Mouse (Mus musculus): ENCODE measurements at regions not wholly inside any gene's neighbourhood (a gene's known extent, or its start where the extent isn't known, plus 50 kb on each side); places are given as distances from the start of the nearest gene placed in this dataset.

GRCm38 (mm10) chr11:90863981-90864760 lies 176.0 kb upstream of the Tom1l1 start:
- no peak overlapping the region for H3K4me2 ChIP-seq
- no peaks in the 10 kb centered on the region for H3K27me3 ChIP-seq (ENCODE audit: insufficient read depth, low read length)
- no peak overlapping the region for H3K27ac ChIP-seq (ENCODE audit: low read depth)
- ATAC-seq (ENCODE audit: insufficient read depth) (no peak), DNase-seq (no peak)
- TF ChIP-seq CTCF (IDR thresholded peaks at IDR 0.05; ENCODE audit: low read depth), result no peak
- H3K36me3 ChIP-seq (ENCODE audit: insufficient read depth), result no peaks in the 10 kb centered on the region
- no peaks in the 10 kb centered on the region for H3K4me1 ChIP-seq (ENCODE audit: insufficient read depth)
- H3K4me3 ChIP-seq (ENCODE audit: low read depth, low read length), result no peak overlapping the region
- WGBS, result 75% methylated on average over 4 of the region's 4 CpGs
- no peaks in the 10 kb centered on the region for H3K9me3 ChIP-seq (ENCODE audit: low read depth, low read length)
- H3K9ac ChIP-seq, result no peak overlapping the region

- H3K9ac ChIP-seq, result no peak overlapping the region
- H3K4me1 ChIP-seq (ENCODE audit: insufficient read depth), result no peaks in the 10 kb centered on the region
- WGBS, result 88% methylated on average over 1 of the region's 1 CpGs
- H3K27ac ChIP-seq (ENCODE audit: low read depth), result no peak overlapping the region
- ATAC-seq (ENCODE audit: insufficient read depth) (no peak), DNase-seq (no peak)
- H3K36me3 ChIP-seq (ENCODE audit: insufficient read depth), result no peaks in the 10 kb centered on the region
- H3K4me3 ChIP-seq (ENCODE audit: low read depth, low read length), result no peak overlapping the region
- H3K9me3 ChIP-seq (ENCODE audit: low read depth, low read length), result no peaks in the 10 kb centered on the region
- TF ChIP-seq CTCF (IDR thresholded peaks at IDR 0.05; ENCODE audit: low read depth), result no peak
- H3K4me2 ChIP-seq, result no peak overlapping the region
- no peaks in the 10 kb centered on the region for H3K27me3 ChIP-seq (ENCODE audit: insufficient read depth, low read length)
Measured at GRCm38 (mm10) chr11:90855731-90856130, 167.6 kb upstream of the Tom1l1 start.

- no peak overlapping the region for H3K4me2 ChIP-seq
- H3K9ac ChIP-seq, result no peak overlapping the region
- TF ChIP-seq CTCF (IDR thresholded peaks at IDR 0.05; ENCODE audit: low read depth), result no peak
- H3K27me3 ChIP-seq (ENCODE audit: insufficient read depth, low read length), result no peaks in the 10 kb centered on the region
- H3K4me3 ChIP-seq (ENCODE audit: low read depth, low read length), result no peak overlapping the region
- no peak for DNase-seq
- H3K27ac ChIP-seq (ENCODE audit: low read depth), result no peak overlapping the region
- H3K4me1 ChIP-seq (ENCODE audit: insufficient read depth), result no peaks in the 10 kb centered on the region
- H3K9me3 ChIP-seq (ENCODE audit: low read depth, low read length), result no peaks in the 10 kb centered on the region
- no peaks in the 10 kb centered on the region for H3K36me3 ChIP-seq (ENCODE audit: insufficient read depth)
- 70% methylated on average over 3 of the region's 3 CpGs for WGBS
- no peak for ATAC-seq (ENCODE audit: insufficient read depth)
Measured at GRCm38 (mm10) chr11:90855324-90855723, 167.2 kb upstream of the Tom1l1 start.

GRCm38 (mm10) chr11:90851221-90851620 lies 163.1 kb upstream of the Tom1l1 start:
- Histone ChIP-seq H3K4me2 (no peak overlapping the region), H3K27me3 (ENCODE audit: insufficient read depth, low read length) (no peaks in the 10 kb centered on the region), H3K9me3 (ENCODE audit: low read depth, low read length) (no peaks in the 10 kb centered on the region), H3K36me3 (ENCODE audit: insufficient read depth) (no peaks in the 10 kb centered on the region), H3K4me1 (ENCODE audit: insufficient read depth) (no peaks in the 10 kb centered on the region), H3K9ac (no peak overlapping the region), H3K27ac (ENCODE audit: low read depth) (no peak overlapping the region), H3K4me3 (ENCODE audit: low read depth, low read length) (no peak overlapping the region)
- DNase-seq, result no peak
- TF ChIP-seq CTCF (IDR thresholded peaks at IDR 0.05; ENCODE audit: low read depth), result no peak
- no peak for ATAC-seq (ENCODE audit: insufficient read depth)

GRCm38 (mm10) chr11:90844925-90845319 lies 156.8 kb upstream of the Tom1l1 start:
- Histone ChIP-seq H3K4me3 (ENCODE audit: low read depth, low read length) (no peak overlapping the region), H3K27me3 (ENCODE audit: insufficient read depth, low read length) (no peaks in the 10 kb centered on the region), H3K36me3 (ENCODE audit: insufficient read depth) (no peaks in the 10 kb centered on the region), H3K27ac (ENCODE audit: low read depth) (no peak overlapping the region), H3K4me1 (ENCODE audit: insufficient read depth) (no peaks in the 10 kb centered on the region), H3K4me2 (no peak overlapping the region), H3K9ac (no peak overlapping the region), H3K9me3 (ENCODE audit: low read depth, low read length) (no peaks in the 10 kb centered on the region)
- DNase-seq (peak; percentile 30), ATAC-seq (ENCODE audit: insufficient read depth) (no peak)
- 61% methylated on average over 6 of the region's 6 CpGs for WGBS
- no peak for TF ChIP-seq CTCF (IDR thresholded peaks at IDR 0.05; ENCODE audit: low read depth)

GRCm38 (mm10) chr11:90844266-90844924 lies 156.2 kb upstream of the Tom1l1 start:
- Histone ChIP-seq H3K27me3 (ENCODE audit: insufficient read depth, low read length) (no peaks in the 10 kb centered on the region), H3K9ac (no peak overlapping the region), H3K4me3 (ENCODE audit: low read depth, low read length) (no peak overlapping the region), H3K4me2 (no peak overlapping the region), H3K9me3 (ENCODE audit: low read depth, low read length) (no peaks in the 10 kb centered on the region), H3K27ac (ENCODE audit: low read depth) (no peak overlapping the region), H3K4me1 (ENCODE audit: insufficient read depth) (no peaks in the 10 kb centered on the region), H3K36me3 (ENCODE audit: insufficient read depth) (no peaks in the 10 kb centered on the region)
- ATAC-seq (ENCODE audit: insufficient read depth) (no peak), DNase-seq (peak; percentile 5)
- whole genome bisulfite sequencing, result 59% methylated on average over 15 of the region's 15 CpGs
- TF ChIP-seq CTCF (IDR thresholded peaks at IDR 0.05; ENCODE audit: low read depth), result no peak

- H3K9me3 ChIP-seq (ENCODE audit: low read depth, low read length), result no peaks in the 10 kb centered on the region
- no peak overlapping the region for H3K4me3 ChIP-seq (ENCODE audit: low read depth, low read length)
- H3K27me3 ChIP-seq (ENCODE audit: insufficient read depth, low read length), result no peaks in the 10 kb centered on the region
- WGBS, result 67% methylated on average over 1 of the region's 1 CpGs
- no peak overlapping the region for H3K27ac ChIP-seq (ENCODE audit: low read depth)
- no peak for TF ChIP-seq CTCF (IDR thresholded peaks at IDR 0.05; ENCODE audit: low read depth)
- DNase-seq, result no peak
- no peak overlapping the region for H3K9ac ChIP-seq
- H3K4me1 ChIP-seq (ENCODE audit: insufficient read depth), result no peaks in the 10 kb centered on the region
- no peak overlapping the region for H3K4me2 ChIP-seq
- no peak for ATAC-seq (ENCODE audit: insufficient read depth)
- no peaks in the 10 kb centered on the region for H3K36me3 ChIP-seq (ENCODE audit: insufficient read depth)
Measured at GRCm38 (mm10) chr11:90838161-90838560, 150.0 kb upstream of the Tom1l1 start.
